Mouse (Mus musculus): Measurements from ENCODE around the gene Ccdc120. TPM values are rescaled to one million over a fixed set of nuclear protein-coding genes. Genes with fewer than 3 reads are reported as not detected.

The Ccdc120 gene
- polyA plus RNA-seq, 1 experiment from 2014 or later: 1.7 TPM

DNA sequence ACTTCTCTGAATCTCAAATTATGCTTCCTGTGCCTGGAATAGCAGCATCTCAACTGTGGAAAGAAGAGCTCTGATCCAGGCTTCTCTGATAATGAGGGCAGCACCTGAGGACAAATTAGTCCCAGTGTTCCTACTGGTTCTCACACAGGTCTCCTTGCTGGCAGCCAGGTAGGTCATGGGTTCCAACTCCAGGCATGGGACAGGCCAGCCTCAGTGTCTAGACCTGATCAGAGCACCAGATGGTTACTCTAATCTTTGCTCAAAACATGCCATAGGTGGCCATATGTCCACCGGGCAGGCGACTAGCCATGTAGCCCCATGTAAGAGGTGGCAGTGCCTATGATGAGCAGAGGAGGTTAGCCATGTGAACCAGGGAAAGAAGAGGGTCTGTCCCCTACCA, 62.4 kb downstream of the Ccdc120 start:
- Histone ChIP-seq H3K4me2 (no peak overlapping the region), H3K36me3 (no peaks in the 10 kb centered on the region), H3K9ac (no peak overlapping the region), H3K9me3 (replicated peaks) (no peaks in the 10 kb centered on the region), H3K27me3 (no peaks in the 10 kb centered on the region), H3K4me1 (replicated peaks) (no peaks in the 10 kb centered on the region), H3K27ac (no peak overlapping the region), H3K4me3 (replicated peaks) (no peak overlapping the region)
- DNase-seq (no peak), ATAC-seq (ENCODE audit: low read depth) (no peak)
- WGBS (ENCODE audit: insufficient replicate concordance): 70% methylated on average over 2 of the region's 2 CpGs

Other genes with a start within 250 kb of the Ccdc120 start
- 0.05 TPM in 1 of 2 replicates, not detected in the other for gene Foxp3, start 177.3 kb downstream of the Ccdc120 start, polyA plus RNA-seq (2015; fragmentation: Nextera tagmentation; extraction: Ambion mirVana)
- 0.17 and 0.37 TPM in 2 replicates for gene Ppp1r3f, start 176.6 kb downstream of the Ccdc120 start, polyA plus RNA-seq (2015; fragmentation: Nextera tagmentation; extraction: Ambion mirVana)
- 22.3 and 23.4 TPM in 2 replicates for gene Ccdc22, start 145.4 kb downstream of the Ccdc120 start, polyA plus RNA-seq (2015; fragmentation: Nextera tagmentation; extraction: Ambion mirVana)
- 0.10 TPM in 1 of 2 replicates, not detected in the other for gene Cacna1f, start 143.8 kb downstream of the Ccdc120 start, polyA plus RNA-seq (2015; fragmentation: Nextera tagmentation; extraction: Ambion mirVana)
- 0.34 and 0.55 TPM in 2 replicates for gene Syp, start 112.4 kb downstream of the Ccdc120 start, polyA plus RNA-seq (2015; fragmentation: Nextera tagmentation; extraction: Ambion mirVana)
- gene Prickle3, start 93.6 kb downstream of the Ccdc120 start, polyA plus RNA-seq (2015; fragmentation: Nextera tagmentation; extraction: Ambion mirVana): 0.86 and 0.95 TPM in 2 replicates
- 28.2 and 32.5 TPM in 2 replicates for gene Plp2, start 79.5 kb downstream of the Ccdc120 start, polyA plus RNA-seq (2015; fragmentation: Nextera tagmentation; extraction: Ambion mirVana)
- not detected in 2 replicates for gene Magix, start 69.7 kb downstream of the Ccdc120 start, polyA plus RNA-seq (2015; fragmentation: Nextera tagmentation; extraction: Ambion mirVana)
- 15.0 and 17.7 TPM in 2 replicates for gene Gpkow, start 53.8 kb downstream of the Ccdc120 start, polyA plus RNA-seq (2015; fragmentation: Nextera tagmentation; extraction: Ambion mirVana)
- 13.3 and 15.2 TPM in 2 replicates for gene Wdr45, start 36.6 kb downstream of the Ccdc120 start, polyA plus RNA-seq (2015; fragmentation: Nextera tagmentation; extraction: Ambion mirVana)
- 0.25 TPM in 1 of 2 replicates, not detected in the other for gene Gm45208, start 28.7 kb downstream of the Ccdc120 start, polyA plus RNA-seq (2015; fragmentation: Nextera tagmentation; extraction: Ambion mirVana)
- 8.3 and 9.1 TPM in 2 replicates for gene Praf2, start 22.5 kb downstream of the Ccdc120 start, polyA plus RNA-seq (2015; fragmentation: Nextera tagmentation; extraction: Ambion mirVana)
- gene Tfe3, start 11.7 kb upstream of the Ccdc120 start, polyA plus RNA-seq (2015; fragmentation: Nextera tagmentation; extraction: Ambion mirVana): 8.9 and 10.1 TPM in 2 replicates
- 30.6 and 32.3 TPM in 2 replicates for gene Gripap1, start 38.9 kb upstream of the Ccdc120 start, polyA plus RNA-seq (2015; fragmentation: Nextera tagmentation; extraction: Ambion mirVana)
- 0.13 and 0.34 TPM in 2 replicates for gene Kcnd1, start 71.4 kb upstream of the Ccdc120 start, polyA plus RNA-seq (2015; fragmentation: Nextera tagmentation; extraction: Ambion mirVana)
- gene Otud5, start 90.5 kb upstream of the Ccdc120 start, polyA plus RNA-seq (2015; fragmentation: Nextera tagmentation; extraction: Ambion mirVana): 33.8 and 35.7 TPM in 2 replicates
- gene Pim2, start 127.4 kb upstream of the Ccdc120 start, polyA plus RNA-seq (2015; fragmentation: Nextera tagmentation; extraction: Ambion mirVana): 2.8 and 4.3 TPM in 2 replicates
- 17.1 and 17.8 TPM in 2 replicates for gene Slc35a2, start 133.1 kb upstream of the Ccdc120 start, polyA plus RNA-seq (2015; fragmentation: Nextera tagmentation; extraction: Ambion mirVana)
- 58.2 and 60.3 TPM in 2 replicates for gene Pqbp1, start 148.4 kb upstream of the Ccdc120 start, polyA plus RNA-seq (2015; fragmentation: Nextera tagmentation; extraction: Ambion mirVana)
- gene Timm17b, start 148.5 kb upstream of the Ccdc120 start, polyA plus RNA-seq (2015; fragmentation: Nextera tagmentation; extraction: Ambion mirVana): 96.5 and 97.0 TPM in 2 replicates
- gene Gm10491, start 156.9 kb upstream of the Ccdc120 start, polyA plus RNA-seq (2015; fragmentation: Nextera tagmentation; extraction: Ambion mirVana): not detected in 2 replicates
- not detected in 2 replicates for gene Gm10490, start 158.6 kb upstream of the Ccdc120 start, polyA plus RNA-seq (2015; fragmentation: Nextera tagmentation; extraction: Ambion mirVana)
- 0.18 and 0.19 TPM in 2 replicates for gene Pcsk1n, start 168.9 kb upstream of the Ccdc120 start, polyA plus RNA-seq (2015; fragmentation: Nextera tagmentation; extraction: Ambion mirVana)
- not detected in 2 replicates for gene Eras, start 177.7 kb upstream of the Ccdc120 start, polyA plus RNA-seq (2015; fragmentation: Nextera tagmentation; extraction: Ambion mirVana)
- 8.9 and 10.5 TPM in 2 replicates for gene Hdac6, start 197.0 kb upstream of the Ccdc120 start, polyA plus RNA-seq (2015; fragmentation: Nextera tagmentation; extraction: Ambion mirVana)
- 135 and 145 TPM in 2 replicates for gene Gata1, start 227.2 kb upstream of the Ccdc120 start, polyA plus RNA-seq (2015; fragmentation: Nextera tagmentation; extraction: Ambion mirVana)